Mouse (Mus musculus) heart, postnatal 0 days (tissue): Measurements from ENCODE around the gene Gm21973. TPM values are rescaled to one million over a fixed set of nuclear protein-coding genes. Genes with fewer than 3 reads are reported as not detected.

Experiments used
- ATAC-seq: fragments of 200-750 bp; cut with Nextera tagmentation; 2 replicates; pipeline ENCODE4 v1.8.0; 2017; ENCODE audit warnings: low read depth, moderate number of reproducible peaks, moderate library complexity; ENCODE audit not compliant: insufficient read depth
- DNase-seq: peaks from one replicate; pipeline ENCODE4 v3.0.0-alpha.2; 2016; ENCODE audit warnings: low spot score
- H3K27ac ChIP-seq: fragments of 300-500 bp; sonication (generic); 2 replicates; pipeline ENCODE4 v1.5.1; 2014; ENCODE audit warnings: low read depth, mild to moderate bottlenecking
- H3K27me3 ChIP-seq: fragments of 300-500 bp; sonication (generic); 2 replicates; pipeline ENCODE4 v1.6.1; 2014; ENCODE audit warnings: low read length, mixed read lengths; ENCODE audit not compliant: control insufficient read depth, insufficient read depth
- H3K36me3 ChIP-seq: fragments of 300-500 bp; sonication (generic); replicated peaks from 2 replicates; pipeline ENCODE4 v1.6.1; 2014; ENCODE audit warnings: low read length, mixed read lengths; ENCODE audit not compliant: control insufficient read depth, insufficient read depth
- H3K4me1 ChIP-seq: fragments of 300-500 bp; sonication (generic); 2 replicates; pipeline ENCODE4 v1.6.1; 2014; ENCODE audit warnings: antibody characterized with exemption; ENCODE audit not compliant: control insufficient read depth, insufficient read depth
- H3K4me2 ChIP-seq: fragments of 300-500 bp; sonication (generic); 2 replicates; pipeline ENCODE4 v1.6.1; 2014; ENCODE audit warnings: low read depth, mild to moderate bottlenecking, low read length, moderate library complexity
- H3K4me3 ChIP-seq: fragments of 300-500 bp; sonication (generic); 2 replicates; pipeline ENCODE4 v1.5.1; 2014; ENCODE audit warnings: low read depth, low read length
- H3K9ac ChIP-seq: fragments of 300-500 bp; sonication (generic); replicated peaks from 2 replicates; pipeline ENCODE4 v1.6.1; 2014; ENCODE audit warnings: low read depth, low read length, mixed read lengths
- H3K9me3 ChIP-seq: fragments of 300-500 bp; sonication (generic); replicated peaks from 2 replicates; pipeline ENCODE4 v1.6.1; 2016; ENCODE audit warnings: low read length; ENCODE audit not compliant: control insufficient read depth
- CTCF ChIP-seq: IDR thresholded peaks from 2 replicates; pipeline ENCODE4 v1.5.1; 2016; ENCODE audit warnings: antibody characterized with exemption, control low read depth, low read depth
- EP300 ChIP-seq: IDR thresholded peaks from 2 replicates; pipeline ENCODE4 v1.6.1; 2016; ENCODE audit warnings: antibody characterized with exemption, low read depth
- WGBS: fragments of 180-500 bp; shearing (Covaris S2); extraction: QIAGEN DNeasy Blood & Tissue Kit; methylation state at CpG from one replicate; pipeline ENCODE4 v1.1.7; 2014; 5-methylcytosine and 5-hydroxymethylcytosine counted together
- polyA plus RNA-seq: library from polyadenylated mRNA; unstranded; fragments of >200 nt; fragmentation: Nextera tagmentation; extraction: Ambion mirVana; gene quantifications from 2 replicates; pipeline ENCODE4 v1.2.1, GENCODE M21; 2015
- total RNA-seq: library from RNA; depleted of rRNA; stranded (reverse); fragments of >200 nt; gene quantifications from 2 replicates; pipeline ENCODE4 v1.2.3, GENCODE M21; 2014; ENCODE audit warnings: low replicate concordance; rRNA removed

Gene Gm21973
- total and polyA plus RNA-seq, 2 experiments from 2014 or later: not detected

DNA sequence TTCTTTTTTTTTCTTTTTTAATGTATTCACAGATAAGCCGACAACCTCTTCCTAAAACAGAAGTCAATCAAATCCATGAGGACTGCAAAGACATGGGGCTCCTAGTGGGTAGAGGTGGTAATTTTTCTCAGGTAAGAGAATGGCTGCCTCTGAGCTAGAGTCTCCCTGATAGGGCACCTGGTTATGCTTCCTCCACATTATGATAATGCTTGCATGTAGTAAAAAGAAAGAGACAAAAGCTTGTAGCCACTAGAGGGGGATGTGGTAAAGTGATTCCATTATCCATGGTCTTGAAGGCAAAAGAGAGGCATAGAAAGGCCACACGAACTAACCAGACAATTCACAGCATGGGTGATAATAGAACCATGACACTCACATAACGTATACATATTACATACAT is 75.2 kb downstream of the Gm21973 start:
- Histone ChIP-seq H3K4me1 (no peaks in the 10 kb centered on the region), H3K36me3 (no peaks in the 10 kb centered on the region), H3K4me3 (no peak overlapping the region), H3K9ac (no peak overlapping the region), H3K9me3 (0 out of 2 replicates have a peak, but pooled peaks cover 2% of the 10 kb centered on the region), H3K27ac (no peak overlapping the region), H3K27me3 (no peaks in the 10 kb centered on the region), H3K4me2 (no peak overlapping the region)
- peak; percentile 31 for TF ChIP-seq CTCF
- no peak for TF ChIP-seq EP300
- no peak for ATAC-seq
- 54% methylated on average over 3 of the region's 3 CpGs for WGBS
- no peak for DNase-seq

DNA sequence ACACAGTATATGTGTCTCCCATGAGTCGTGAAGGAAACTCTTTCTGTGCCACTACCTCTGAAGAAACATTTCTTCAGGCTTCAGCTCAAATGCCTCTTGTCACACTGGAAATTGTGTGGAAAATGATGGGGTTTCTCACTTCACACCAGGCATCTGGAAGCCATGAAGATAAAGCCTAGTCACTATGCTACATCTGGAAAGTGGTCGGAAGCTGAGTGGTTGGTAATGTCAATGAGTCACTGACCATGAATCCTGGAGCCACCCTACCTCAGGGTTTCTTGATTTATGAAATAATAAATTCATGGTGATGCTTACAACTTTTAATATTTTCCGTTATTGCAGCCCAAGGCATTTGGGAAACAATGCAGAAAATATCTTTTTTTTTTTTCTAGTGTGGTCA is 84.7 kb downstream of the Gm21973 start:
- Histone ChIP-seq H3K27ac (no peak overlapping the region), H3K36me3 (no peaks in the 10 kb centered on the region), H3K4me2 (no peak overlapping the region), H3K9me3 (no peaks in the 10 kb centered on the region), H3K4me3 (no peak overlapping the region), H3K4me1 (no peaks in the 10 kb centered on the region), H3K9ac (no peak overlapping the region), H3K27me3 (no peaks in the 10 kb centered on the region)
- no peak for DNase-seq
- TF ChIP-seq EP300: no peak
- no peak for TF ChIP-seq CTCF
- WGBS: 72% methylated on average over 3 of the region's 3 CpGs
- no peak for ATAC-seq

DNA sequence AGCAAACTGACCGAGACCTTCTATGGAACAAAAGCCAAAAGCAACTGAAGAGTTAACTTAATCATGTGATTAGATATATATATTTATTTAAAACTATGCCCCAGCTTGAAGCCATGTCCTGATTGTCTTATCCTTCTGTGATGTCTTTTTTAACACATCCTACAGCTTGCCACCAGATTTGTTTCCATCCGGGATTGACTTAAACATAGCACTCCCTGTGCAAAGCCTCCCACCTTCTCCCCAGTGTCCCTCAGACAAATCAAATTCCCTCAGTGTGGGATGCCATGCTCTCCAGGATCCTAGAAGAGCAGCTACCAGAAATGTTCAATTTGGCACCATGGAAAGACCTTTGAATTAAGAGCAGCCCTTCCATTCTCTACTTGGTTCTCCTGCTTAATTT is 85.7 kb downstream of the Gm21973 start:
- Histone ChIP-seq H3K27ac (no peak overlapping the region), H3K9ac (no peak overlapping the region), H3K4me1 (no peaks in the 10 kb centered on the region), H3K27me3 (no peaks in the 10 kb centered on the region), H3K9me3 (no peaks in the 10 kb centered on the region), H3K36me3 (no peaks in the 10 kb centered on the region), H3K4me3 (no peak overlapping the region), H3K4me2 (no peak overlapping the region)
- ATAC-seq (no peak), DNase-seq (no peak)
- TF ChIP-seq CTCF (no peak), EP300 (no peak)
- WGBS: 79% methylated on average over 2 of the region's 2 CpGs

DNA sequence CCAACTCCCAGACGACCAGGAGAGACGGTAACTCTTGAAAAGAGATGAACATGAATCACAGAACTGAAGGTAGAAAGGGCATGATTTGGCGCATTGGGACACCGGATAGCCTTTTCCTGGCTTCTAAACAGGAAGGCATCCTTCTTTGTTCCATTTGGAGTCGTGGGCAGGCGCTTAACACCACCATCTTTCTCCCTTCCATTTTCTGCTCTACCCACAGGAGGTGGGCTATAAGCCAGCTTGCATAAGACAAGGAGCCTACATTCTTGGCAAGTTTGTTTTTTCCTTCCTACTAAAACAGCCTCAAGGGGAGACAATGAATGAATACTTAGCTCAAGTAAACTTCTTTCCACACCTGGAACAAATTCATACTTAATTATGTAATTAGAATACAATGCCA is 88.5 kb downstream of the Gm21973 start:
- Histone ChIP-seq H3K9ac (no peak overlapping the region), H3K4me3 (no peak overlapping the region), H3K36me3 (no peaks in the 10 kb centered on the region), H3K27ac (no peak overlapping the region), H3K27me3 (no peaks in the 10 kb centered on the region), H3K4me1 (no peaks in the 10 kb centered on the region), H3K9me3 (no peaks in the 10 kb centered on the region), H3K4me2 (no peak overlapping the region)
- DNase-seq (no peak), ATAC-seq (no peak)
- WGBS: 80% methylated on average over 6 of the region's 6 CpGs
- TF ChIP-seq EP300 (no peak), CTCF (no peak)

DNA sequence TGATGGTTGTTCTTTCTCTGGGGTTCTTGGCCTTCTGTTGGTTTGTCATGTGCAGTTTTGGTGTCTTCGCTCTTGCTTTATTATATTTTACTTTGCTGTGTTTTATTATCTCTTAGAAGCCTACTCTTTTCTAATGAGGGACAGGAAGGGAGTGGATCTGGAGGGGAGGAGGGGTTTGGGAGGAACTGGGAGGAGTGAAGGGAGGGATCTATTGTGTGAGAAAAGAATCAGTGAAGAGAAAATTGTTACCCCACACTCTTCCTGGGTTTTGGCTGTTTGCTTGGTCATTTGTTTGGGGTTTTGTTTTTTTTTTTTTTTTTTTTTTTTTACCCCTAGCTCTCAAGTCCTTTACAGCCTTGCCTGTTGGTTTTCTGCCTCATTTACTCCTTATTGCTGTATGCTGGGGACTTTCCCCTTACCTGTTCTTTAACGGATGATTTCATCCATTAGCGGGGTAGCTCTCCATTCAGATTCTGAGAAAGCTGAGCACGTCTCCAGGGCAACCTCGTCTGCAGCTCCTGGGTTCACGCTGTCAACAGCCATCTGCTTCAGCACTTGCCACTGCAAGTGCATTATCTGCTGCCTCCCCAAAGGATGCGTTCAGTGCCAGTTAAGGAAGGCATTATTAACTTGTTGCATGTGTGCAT is 96.1 kb downstream of the Gm21973 start:
- H3K9me3 ChIP-seq: no peaks in the 10 kb centered on the region
- no peaks in the 10 kb centered on the region for H3K36me3 ChIP-seq
- ATAC-seq: no peak
- H3K9ac ChIP-seq: no peak overlapping the region
- no peak overlapping the region for H3K4me2 ChIP-seq
- no peak overlapping the region for H3K4me3 ChIP-seq
- TF ChIP-seq CTCF: no peak
- no peak for TF ChIP-seq EP300
- WGBS: 33% methylated on average over 7 of the region's 7 CpGs
- 0 out of 2 replicates have a peak, but pooled peaks cover 4% of the 10 kb centered on the region for H3K4me1 ChIP-seq
- H3K27ac ChIP-seq: no peak overlapping the region
- DNase-seq: no peak
- no peaks in the 10 kb centered on the region for H3K27me3 ChIP-seq

DNA sequence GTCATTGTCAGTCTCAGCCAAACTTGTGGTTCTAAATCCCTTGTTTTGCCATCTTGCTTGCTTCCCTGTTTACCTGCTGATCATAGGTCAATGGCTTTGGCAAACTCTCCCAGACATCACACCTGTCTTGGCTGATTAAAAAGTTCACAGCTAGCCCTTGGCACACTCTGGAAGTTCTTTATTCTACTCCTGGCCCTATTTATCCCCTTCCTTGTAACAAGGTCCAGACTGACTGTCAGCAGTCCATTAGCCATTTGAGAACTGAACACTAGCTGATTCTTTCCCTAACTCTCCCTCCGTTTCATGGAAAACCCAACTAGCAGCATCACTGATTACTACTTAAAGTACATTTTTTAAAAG is 96.6 kb downstream of the Gm21973 start:
- DNase-seq: no peak
- no peak overlapping the region for H3K4me3 ChIP-seq
- no peak overlapping the region for H3K4me2 ChIP-seq
- H3K27me3 ChIP-seq: no peaks in the 10 kb centered on the region
- no peaks in the 10 kb centered on the region for H3K36me3 ChIP-seq
- no peak for TF ChIP-seq CTCF
- TF ChIP-seq EP300: no peak
- ATAC-seq: no peak
- no peaks in the 10 kb centered on the region for H3K9me3 ChIP-seq
- 0 out of 2 replicates have a peak, but pooled peaks cover 4% of the 10 kb centered on the region for H3K4me1 ChIP-seq
- 76% methylated on average over 1 of the region's 1 CpGs for WGBS
- no peak overlapping the region for H3K27ac ChIP-seq
- no peak overlapping the region for H3K9ac ChIP-seq

Other genes starting within 250 kb of the Gm21973 start
- 0.27 and 0.57 TPM in 2 replicates for gene Prlr, start 148.1 kb upstream of the Gm21973 start, total RNA-seq
- 0.90 and 1.4 TPM in 2 replicates for gene Prlr, start 148.1 kb upstream of the Gm21973 start, polyA plus RNA-seq
- gene Agxt2, start 33.2 kb downstream of the Gm21973 start, total RNA-seq: not detected in 2 replicates
- not detected in 2 replicates for gene Agxt2, start 33.2 kb downstream of the Gm21973 start, polyA plus RNA-seq
- gene Dnajc21, start 145.1 kb downstream of the Gm21973 start, total RNA-seq: 2.3 and 9.2 TPM in 2 replicates
- 7.7 and 9.0 TPM in 2 replicates for gene Dnajc21, start 145.1 kb downstream of the Gm21973 start, polyA plus RNA-seq
- gene Brix1, start 160.6 kb downstream of the Gm21973 start, total RNA-seq: 5.6 and 7.5 TPM in 2 replicates
- 53.5 and 56.8 TPM in 2 replicates for gene Brix1, start 160.6 kb downstream of the Gm21973 start, polyA plus RNA-seq
- gene Rad1, start 160.6 kb downstream of the Gm21973 start, total RNA-seq: 6.0 and 10.9 TPM in 2 replicates
- 13.3 and 13.8 TPM in 2 replicates for gene Rad1, start 160.6 kb downstream of the Gm21973 start, polyA plus RNA-seq
- not detected in 2 replicates for gene Ttc23l, start 233.3 kb downstream of the Gm21973 start, total RNA-seq
- not detected in 2 replicates for gene Ttc23l, start 233.3 kb downstream of the Gm21973 start, polyA plus RNA-seq